ENCODE assay signal across 15 mouse cellular contexts in the genomic region with DNA sequence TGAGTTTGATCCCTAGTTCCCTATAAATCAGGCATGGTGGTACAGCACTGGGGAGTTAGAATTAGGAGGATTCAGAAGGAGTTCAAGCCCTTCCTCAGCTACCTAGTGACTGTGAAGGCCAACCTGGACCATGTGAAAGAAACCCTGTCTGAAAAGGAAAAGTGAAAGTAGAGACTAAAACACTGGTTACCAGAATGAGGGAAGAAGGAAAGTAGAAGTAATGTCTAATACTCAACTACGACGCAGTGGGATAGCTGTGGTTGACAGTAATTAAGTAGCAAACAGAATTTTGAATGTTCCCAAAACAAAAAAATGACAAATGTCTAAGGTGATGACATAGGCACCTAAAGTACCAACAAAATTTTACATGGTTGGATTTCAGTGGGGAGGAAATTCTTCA. TPM values are rescaled to one million over a fixed set of nuclear protein-coding genes. Genes with fewer than 3 reads are reported as not detected.
DNase-seq lines count a peak whose midpoint lies in the region; ATAC-seq and TF ChIP-seq lines count a peak whose summit lies in the region.
"Had no signal": no experiment of that assay in that cellular context is flagged by ENCODE, and none has a peak within 500 bp of the region (broad histone marks: within the 10 kb centered on the region; RNA-seq: fewer than 3 reads in every experiment).

No protein-coding gene starts in this region.

- H3K9me3 ChIP-seq in hindbrain, embryonic 14.5 days (ENCODE audit: control insufficient read depth, low read length): no peaks in the 10 kb centered on the region
- H3K9me3 ChIP-seq in hindbrain, embryonic 11.5 days (ENCODE audit: control insufficient read depth, low read length): no peaks in the 10 kb centered on the region
- H3K9me3 ChIP-seq: embryonic facial prominence, embryonic 13.5 days; stomach, embryonic 15.5 days had no signal

- H3K4me1 ChIP-seq in hindbrain, embryonic 14.5 days (replicated peaks; ENCODE audit: control insufficient read depth, insufficient read depth, low read length): peaks cover 42% of the 10 kb centered on the region
- H3K4me1 ChIP-seq in hindbrain, embryonic 11.5 days (replicated peaks; ENCODE audit: control insufficient read depth, insufficient read depth, low read length): peaks cover 3% of the 10 kb centered on the region; the same call in 1 of the 2 replicates
- no peaks in the 10 kb centered on the region; the same call in 1 of the 2 replicates for H3K4me1 ChIP-seq in kidney, adult 2 months (ENCODE audit: control insufficient read depth, insufficient read depth, low read length)
- H3K4me1 ChIP-seq: stomach, embryonic 15.5 days had no signal

- DNase-seq in hindbrain, embryonic 14.5 days (ENCODE audit: low spot score): no peak
- no peak for DNase-seq in hindbrain, embryonic 11.5 days (ENCODE audit: low spot score)
- DNase-seq in CD4-positive, CD25-positive, alpha-beta regulatory T cell, adult 2 months (ENCODE audit: low read depth, low spot score): peak; percentile 58
- no peak for DNase-seq in kidney, adult 2 months
- DNase-seq in urinary bladder, postnatal 10 days (ENCODE audit: low spot score): no peak
- DNase-seq in frontal cortex, adult 2 months (ENCODE audit: extremely low spot score in 1 of 2, low spot score in 1 of 2): no peak
- DNase-seq: adrenal gland, postnatal 10 days; cerebellum, adult 8-10 months; kidney, adult 9 months had no signal

- H3K4me3 ChIP-seq in hindbrain, embryonic 14.5 days (replicated peaks; ENCODE audit: low read length): no peak overlapping the region
- H3K4me3 ChIP-seq in hindbrain, embryonic 11.5 days (ENCODE audit: low read depth, low read length): no peak overlapping the region
- no peak overlapping the region for H3K4me3 ChIP-seq in kidney, adult 2 months (ENCODE audit: insufficient read depth, low read depth, low read length)
- H3K4me3 ChIP-seq: embryonic facial prominence, embryonic 13.5 days; stomach, embryonic 15.5 days had no signal

- no peaks in the 10 kb centered on the region for H3K27me3 ChIP-seq in hindbrain, embryonic 14.5 days (ENCODE audit: control insufficient read depth, insufficient read depth, low read length)
- H3K27me3 ChIP-seq in hindbrain, embryonic 11.5 days (ENCODE audit: control insufficient read depth, insufficient read depth, low read length): no peaks in the 10 kb centered on the region
- H3K27me3 ChIP-seq in kidney, adult 2 months (replicated peaks; ENCODE audit: control insufficient read depth, insufficient read depth, low read length): no peaks in the 10 kb centered on the region
- H3K27me3 ChIP-seq: embryonic facial prominence, embryonic 13.5 days; stomach, embryonic 15.5 days had no signal

- peaks cover 10% of the 10 kb centered on the region for H3K36me3 ChIP-seq in hindbrain, embryonic 14.5 days (replicated peaks; ENCODE audit: control insufficient read depth, insufficient read depth)
- H3K36me3 ChIP-seq in hindbrain, embryonic 11.5 days (ENCODE audit: control insufficient read depth, insufficient read depth, low read length): no peaks in the 10 kb centered on the region
- no peaks in the 10 kb centered on the region for H3K36me3 ChIP-seq in kidney, adult 2 months (ENCODE audit: control insufficient read depth, insufficient read depth, low read length)
- H3K36me3 ChIP-seq: stomach, embryonic 15.5 days had no signal

- TF ChIP-seq CTCF in kidney, adult 2 months (conservative IDR thresholded peaks at IDR 0.05; ENCODE audit: insufficient read depth, insufficient read length, low read depth, low read length): no peak

- H3K4me2 ChIP-seq in hindbrain, embryonic 14.5 days (replicated peaks): peak overlapping the region; percentile 51; the same call in 1 of the 2 replicates
- H3K4me2 ChIP-seq in hindbrain, embryonic 11.5 days (replicated peaks; ENCODE audit: low read depth, low read length): no peak overlapping the region
- H3K4me2 ChIP-seq: embryonic facial prominence, embryonic 13.5 days; heart, embryonic 11.5 days; stomach, embryonic 15.5 days had no signal

- no peak for ATAC-seq in hindbrain, embryonic 14.5 days (ENCODE audit: low FRiP score)
- no peak for ATAC-seq in hindbrain, embryonic 11.5 days (ENCODE audit: low FRiP score)
- ATAC-seq in hematopoietic stem cell, adult 5-6 weeks (replicated peaks in 1 of 2; ENCODE audit: insufficient read depth in 1 of 2, low FRiP score in 2 of 2, low TSS enrichment in 1 of 2, low read depth in 1 of 2, poor library complexity in 2 of 2, severe bottlenecking in 2 of 2): peak; percentile 50 to 51; a peak in 3 of 4 replicates
- ATAC-seq in megakaryocyte progenitor cell, adult 5-6 weeks (replicated peaks; ENCODE audit: poor library complexity): peak; percentile 33; the same call in 1 of the 2 replicates

- 91% methylated on average over 2 of the region's 2 CpGs for WGBS in hindbrain, embryonic 14.5 days
- whole genome bisulfite sequencing in hindbrain, embryonic 11.5 days: 90% methylated on average over 2 of the region's 2 CpGs
- 90% methylated on average over 2 of the region's 2 CpGs for WGBS in kidney, adult 2 months

- H3K9ac ChIP-seq in hindbrain, embryonic 14.5 days: no peak overlapping the region
- no peak overlapping the region for H3K9ac ChIP-seq in hindbrain, embryonic 11.5 days (ENCODE audit: low read depth, low read length)
- H3K9ac ChIP-seq: embryonic facial prominence, embryonic 13.5 days; stomach, embryonic 15.5 days had no signal

- no peak for TF ChIP-seq POLR2A in kidney, adult 2 months (IDR thresholded peaks at IDR 0.05; ENCODE audit: low read depth, low read length)

- H3K27ac ChIP-seq in hindbrain, embryonic 14.5 days: no peak overlapping the region
- H3K27ac ChIP-seq in hindbrain, embryonic 11.5 days (ENCODE audit: low read depth, low read length): no peak overlapping the region
- no peak overlapping the region for H3K27ac ChIP-seq in kidney, adult 2 months (ENCODE audit: insufficient read depth, low read depth, low read length)
- H3K27ac ChIP-seq: embryonic facial prominence, embryonic 13.5 days; left cerebral cortex, adult 2 months; stomach, embryonic 15.5 days had no signal

RNA-seq across cellular contexts. Expression of a gene that starts 5.0 kb away (rescaled TPM):
- polyA plus RNA-seq in hindbrain, embryonic 14.5 days (2014; fragmentation: Nextera tagmentation; extraction: Ambion mirVana): 29.1 and 29.8 TPM in 2 replicates
- polyA plus RNA-seq in hindbrain, embryonic 11.5 days (2014; fragmentation: Nextera tagmentation; extraction: Ambion mirVana): 16.8 and 21.3 TPM in 2 replicates
- total RNA-seq in hematopoietic stem cell, adult 5-6 weeks (2017): 29.9 and 30.0 TPM in 2 replicates
- total RNA-seq in megakaryocyte progenitor cell, adult 5-6 weeks (2015): 11.1 and 13.5 TPM in 2 replicates
- 10.1 and 13.3 TPM in 2 replicates for total RNA-seq in megakaryocyte progenitor cell, adult 5-6 weeks (2017)
- 3.3 and 3.8 TPM in 2 replicates for polyA plus RNA-seq in kidney, adult 2 months (2012; rRNA removed)
- polyA plus RNA-seq in frontal cortex, adult 2 months (2012; rRNA removed): 12.5 and 13.0 TPM in 2 replicates

Comparison
In these comparisons a context has a peak if more than half of its experiments do, and no peak if none do; other contexts are left out.
1. ATAC-seq: peak in hematopoietic stem cell, adult 5-6 weeks (2 of 2) and megakaryocyte progenitor cell, adult 5-6 weeks (single experiment); none in hindbrain, embryonic 14.5 days (single experiment) and hindbrain, embryonic 11.5 days (single experiment).